Mouse (Mus musculus) forebrain, embryonic 10.5 days (tissue): ENCODE results near the gene Gm49337. TPM values are rescaled to one million over a fixed set of nuclear protein-coding genes. Genes with fewer than 3 reads are reported as not detected.

ENCODE experiments used
- DNase-seq: peaks from one replicate; pipeline ENCODE4 v3.0.0-alpha.2; 2017; ENCODE audit warnings: low spot score; ENCODE audit errors: extremely low spot score
- H3K27ac ChIP-seq: fragments of 300-500 bp; sonication (generic); 2 replicates; pipeline ENCODE4 v1.5.1; 2016; ENCODE audit warnings: mild to moderate bottlenecking
- H3K27me3 ChIP-seq: fragments of 300-500 bp; sonication (generic); 2 replicates; pipeline ENCODE4 v1.6.1; 2016; ENCODE audit warnings: mild to moderate bottlenecking; ENCODE audit not compliant: poor library complexity, severe bottlenecking
- H3K36me3 ChIP-seq: fragments of 300-500 bp; sonication (generic); replicated peaks from 2 replicates; pipeline ENCODE4 v1.6.1; 2016; ENCODE audit warnings: mild to moderate bottlenecking, moderate library complexity
- H3K4me1 ChIP-seq: fragments of 300-500 bp; sonication (generic); 2 replicates; pipeline ENCODE4 v1.6.1; 2016
- H3K4me3 ChIP-seq: fragments of 300-500 bp; sonication (generic); 2 replicates; pipeline ENCODE4 v1.5.1; 2016; ENCODE audit warnings: mild to moderate bottlenecking, moderate library complexity
- H3K9me3 ChIP-seq: fragments of 300-500 bp; sonication (generic); 2 replicates; pipeline ENCODE4 v1.6.1; 2016; ENCODE audit warnings: mild to moderate bottlenecking, moderate library complexity
- WGBS: fragments of 180-500 bp; shearing (Covaris S2); methylation state at CpG from one replicate; pipeline ENCODE4 v1.1.7; 2016; 5-methylcytosine and 5-hydroxymethylcytosine counted together
- polyA plus RNA-seq: library from polyadenylated mRNA; unstranded; fragments of >200 nt; fragmentation: Nextera tagmentation; extraction: Ambion mirVana; gene quantifications from 2 replicates; pipeline ENCODE4 v1.2.1, GENCODE M21; 2016

Gm49337 gene
- polyA plus RNA-seq, result not detected in 2 replicates

GRCm38 (mm10) chr4:116173072-116173471, at the start of gene Gm49337, which contains the start of gene 1700042G07Rik:
Gene Gm49337, plus strand, starts transcription at chr4:116173384.
Gene 1700042G07Rik, plus strand, starts transcription at chr4:116173372.
- H3K27me3 ChIP-seq, result no peaks in the 10 kb centered on the region
- no peak within 1 kb of the TSS for H3K4me3 ChIP-seq
- no peaks in the 10 kb centered on the region for H3K36me3 ChIP-seq
- H3K4me1 ChIP-seq, result peaks cover 54% of the 10 kb centered on the region
- peak within 1 kb of the TSS; percentile 32; the same call in 1 of the 2 replicates for H3K27ac ChIP-seq
- WGBS, result 91% methylated on average over 6 of the region's 6 CpGs
- H3K9me3 ChIP-seq, result no peaks in the 10 kb centered on the region
- no peak for DNase-seq

- 5% methylated on average over 24 of the region's 24 CpGs for WGBS
- Histone ChIP-seq H3K9me3 (no peaks in the 10 kb centered on the region), H3K4me1 (peaks cover 27% of the 10 kb centered on the region), H3K4me3 (peak within 1 kb of the TSS; percentile 81), H3K36me3 (peaks cover 27% of the 10 kb centered on the region), H3K27ac (peak within 1 kb of the TSS; percentile 87), H3K27me3 (no peaks in the 10 kb centered on the region)
- DNase-seq, result peak; percentile 93
Observed at GRCm38 (mm10) chr4:116123602-116124519, 49.3 kb upstream of the Gm49337 start, which contains the start of the genes Rad54l and Pomgnt1. Gene Rad54l, minus strand, starts transcription at chr4:116123690. Gene Pomgnt1, plus strand, starts transcription at chr4:116123840.

- no peak overlapping the region for H3K27ac ChIP-seq
- peaks cover 17% of the 10 kb centered on the region for H3K36me3 ChIP-seq
- 93% methylated on average over 4 of the region's 4 CpGs for WGBS
- H3K27me3 ChIP-seq, result no peaks in the 10 kb centered on the region
- peaks cover 27% of the 10 kb centered on the region for H3K4me1 ChIP-seq
- no peak for DNase-seq
- no peak overlapping the region for H3K4me3 ChIP-seq
- H3K9me3 ChIP-seq, result no peaks in the 10 kb centered on the region
Observed at GRCm38 (mm10) chr4:116125803-116126386, 47.3 kb upstream of the Gm49337 start.

- DNase-seq, result no peak
- Histone ChIP-seq H3K4me1 (peaks cover 12% of the 10 kb centered on the region), H3K27ac (no peak overlapping the region), H3K27me3 (no peaks in the 10 kb centered on the region), H3K9me3 (no peaks in the 10 kb centered on the region), H3K36me3 (peaks cover 16% of the 10 kb centered on the region), H3K4me3 (no peak overlapping the region)
- WGBS, result 77% methylated on average over 6 of the region's 6 CpGs
Observed at GRCm38 (mm10) chr4:116127956-116128355, 45.2 kb upstream of the Gm49337 start.

- 92% methylated on average over 4 of the region's 4 CpGs for WGBS
- Histone ChIP-seq H3K4me3 (no peak overlapping the region), H3K9me3 (no peaks in the 10 kb centered on the region), H3K27me3 (no peaks in the 10 kb centered on the region), H3K27ac (no peak overlapping the region), H3K36me3 (peaks cover 25% of the 10 kb centered on the region), H3K4me1 (0 out of 2 replicates have a peak, but pooled peaks cover 4% of the 10 kb centered on the region)
- DNase-seq, result no peak
Observed at GRCm38 (mm10) chr4:116133126-116133525, 40.1 kb upstream of the Gm49337 start.

- WGBS, result 57% methylated on average over 2 of the region's 2 CpGs
Observed at GRCm38 (mm10) chr4:116134990-116135389, 38.2 kb upstream of the Gm49337 start.

GRCm38 (mm10) chr4:116137421-116137996, 35.7 kb upstream of the Gm49337 start:
- no peak overlapping the region for H3K4me3 ChIP-seq
- no peak for DNase-seq
- 56% methylated on average over 13 of the region's 13 CpGs for WGBS

More at GRCm38 (mm10) chr4:116134990-116135389, 38.2 kb upstream of the Gm49337 start:
- no peak for DNase-seq
- Histone ChIP-seq H3K4me3 (no peak overlapping the region), H3K27me3 (no peaks in the 10 kb centered on the region), H3K4me1 (0 out of 2 replicates have a peak, but pooled peaks cover 4% of the 10 kb centered on the region), H3K27ac (no peak overlapping the region), H3K9me3 (no peaks in the 10 kb centered on the region), H3K36me3 (peaks cover 25% of the 10 kb centered on the region)

GRCm38 (mm10) chr4:116140801-116141574, 32.2 kb upstream of the Gm49337 start:
- Histone ChIP-seq H3K4me1 (peaks cover 29% of the 10 kb centered on the region), H3K9me3 (no peaks in the 10 kb centered on the region), H3K27me3 (peaks cover 38% of the 10 kb centered on the region), H3K4me3 (no peak overlapping the region), H3K27ac (no peak overlapping the region), H3K36me3 (0 out of 2 replicates have a peak, but pooled peaks cover 4% of the 10 kb centered on the region)
- 87% methylated on average over 7 of the region's 7 CpGs for WGBS
- no peak for DNase-seq

More at GRCm38 (mm10) chr4:116137421-116137996, 35.7 kb upstream of the Gm49337 start:
- no peak overlapping the region for H3K27ac ChIP-seq
- no peaks in the 10 kb centered on the region for H3K9me3 ChIP-seq
- peaks cover 8% of the 10 kb centered on the region for H3K27me3 ChIP-seq
- H3K36me3 ChIP-seq, result 0 out of 2 replicates have a peak, but pooled peaks cover 8% of the 10 kb centered on the region
- H3K4me1 ChIP-seq, result peaks cover 9% of the 10 kb centered on the region; the same call in 1 of the 2 replicates

GRCm38 (mm10) chr4:116141736-116142135, 31.4 kb upstream of the Gm49337 start:
- whole genome bisulfite sequencing, result 81% methylated on average over 1 of the region's 1 CpGs
- peaks cover 38% of the 10 kb centered on the region for H3K27me3 ChIP-seq
- H3K9me3 ChIP-seq, result no peaks in the 10 kb centered on the region
- peaks cover 28% of the 10 kb centered on the region for H3K4me1 ChIP-seq
- H3K36me3 ChIP-seq, result 0 out of 2 replicates have a peak, but pooled peaks cover 3% of the 10 kb centered on the region
- no peak for DNase-seq
- no peak overlapping the region for H3K27ac ChIP-seq
- H3K4me3 ChIP-seq, result no peak overlapping the region

- 83% methylated on average over 7 of the region's 7 CpGs for WGBS
- DNase-seq, result no peak
- Histone ChIP-seq H3K9me3 (no peaks in the 10 kb centered on the region), H3K4me3 (no peak overlapping the region), H3K27ac (no peak overlapping the region), H3K4me1 (peaks cover 25% of the 10 kb centered on the region), H3K36me3 (no peaks in the 10 kb centered on the region), H3K27me3 (peaks cover 38% of the 10 kb centered on the region)
Observed at GRCm38 (mm10) chr4:116142269-116142668, 30.9 kb upstream of the Gm49337 start.

- 15% methylated on average over 7 of the region's 7 CpGs for WGBS
- peak overlapping the region; percentile 82 for H3K4me3 ChIP-seq
- no peak overlapping the region for H3K27ac ChIP-seq
- peaks cover 38% of the 10 kb centered on the region for H3K27me3 ChIP-seq
- peaks cover 25% of the 10 kb centered on the region for H3K4me1 ChIP-seq
- H3K36me3 ChIP-seq, result no peaks in the 10 kb centered on the region
- no peak for DNase-seq
- no peaks in the 10 kb centered on the region; the same call in 1 of the 2 replicates for H3K9me3 ChIP-seq
Observed at GRCm38 (mm10) chr4:116143317-116143811, 29.8 kb upstream of the Gm49337 start.
